Mouse (Mus musculus) skeletal muscle tissue, adult 2 months (tissue): ENCODE measurements around the gene Krt18.
A peak's percentile ranks its signal among the peaks of the same experiment; 100 is the strongest.

Source experiments
- DNase-seq: peaks from one replicate; pipeline ENCODE4 v3.0.0-alpha.2; 2012; ENCODE audit warnings: low read depth, low spot score

The Krt18 gene

GRCm38 (mm10) chr15:102010569-102011245, 17.3 kb upstream of the Krt18 start:
- DNase-seq: peak; percentile 58

GRCm38 (mm10) chr15:102012260-102012765, 15.7 kb upstream of the Krt18 start:
- no peak for DNase-seq

- DNase-seq: no peak
Observed at GRCm38 (mm10) chr15:102013651-102014050, 14.3 kb upstream of the Krt18 start.

- no peak for DNase-seq
Observed at GRCm38 (mm10) chr15:102014848-102015247, 13.1 kb upstream of the Krt18 start.

GRCm38 (mm10) chr15:102016096-102016495, 11.9 kb upstream of the Krt18 start:
- no peak for DNase-seq

- peak; percentile 27 for DNase-seq
Observed at GRCm38 (mm10) chr15:102016787-102017186, 11.2 kb upstream of the Krt18 start.

GRCm38 (mm10) chr15:102017918-102018463, 10.0 kb upstream of the Krt18 start:
- peak; percentile 41 for DNase-seq

- no peak for DNase-seq
Observed at GRCm38 (mm10) chr15:102022481-102022880, 5.5 kb upstream of the Krt18 start.

GRCm38 (mm10) chr15:102023888-102024287, 4.1 kb upstream of the Krt18 start:
- no peak for DNase-seq

- no peak for DNase-seq
Observed at GRCm38 (mm10) chr15:102025136-102025872, 2.7 kb upstream of the Krt18 start.

- DNase-seq: no peak
Observed at GRCm38 (mm10) chr15:102026430-102026829, 1.6 kb upstream of the Krt18 start.

- DNase-seq: no peak
Observed at GRCm38 (mm10) chr15:102034121-102035053, 6.4 kb downstream of the Krt18 start.

- no peak for DNase-seq
Observed at GRCm38 (mm10) chr15:102040277-102040676, 12.3 kb downstream of the Krt18 start.

GRCm38 (mm10) chr15:102041951-102042350, 14.0 kb downstream of the Krt18 start:
- DNase-seq: no peak

GRCm38 (mm10) chr15:102044745-102045144, 16.8 kb downstream of the Krt18 start:
- DNase-seq: no peak

GRCm38 (mm10) chr15:102045691-102046090, 17.7 kb downstream of the Krt18 start:
- DNase-seq: no peak

GRCm38 (mm10) chr15:102048006-102048405, 20.0 kb downstream of the Krt18 start:
- no peak for DNase-seq

- no peak for DNase-seq
Observed at GRCm38 (mm10) chr15:102049871-102050270, 21.9 kb downstream of the Krt18 start.

GRCm38 (mm10) chr15:102051920-102052683, 24.1 kb downstream of the Krt18 start:
- DNase-seq: no peak

- DNase-seq: no peak
Observed at GRCm38 (mm10) chr15:102056495-102057174, 28.7 kb downstream of the Krt18 start.
